Mouse (Mus musculus) hindbrain, embryonic 15.5 days (tissue): Measurements from ENCODE around the gene Hoxa1. TPM values are rescaled to one million over a fixed set of nuclear protein-coding genes. Genes with fewer than 3 reads are reported as not detected.

ENCODE experiments used
- ATAC-seq: fragments of 200-750 bp; cut with Nextera tagmentation; 2 replicates; pipeline ENCODE4 v1.8.0; 2017; ENCODE audit warnings: low read depth, moderate number of reproducible peaks, moderate TSS enrichment; ENCODE audit not compliant: low FRiP score
- H3K27ac ChIP-seq: fragments of 300-500 bp; sonication (generic); replicated peaks from 2 replicates; pipeline ENCODE4 v1.5.1; 2015; ENCODE audit warnings: mild to moderate bottlenecking, inconsistent platforms
- H3K27me3 ChIP-seq: fragments of 300-500 bp; sonication (generic); 2 replicates; pipeline ENCODE4 v1.6.1; 2015; ENCODE audit warnings: control low read depth, inconsistent platforms
- H3K36me3 ChIP-seq: fragments of 300-500 bp; sonication (generic); 2 replicates; pipeline ENCODE4 v1.6.1; 2015; ENCODE audit warnings: control low read depth, inconsistent platforms
- H3K4me1 ChIP-seq: fragments of 300-500 bp; sonication (generic); replicated peaks from 2 replicates; pipeline ENCODE4 v1.6.1; 2015; ENCODE audit warnings: control low read depth, inconsistent platforms
- H3K4me2 ChIP-seq: fragments of 300-500 bp; sonication (generic); 2 replicates; pipeline ENCODE4 v1.6.1; 2015; ENCODE audit warnings: moderate library complexity, mild to moderate bottlenecking, inconsistent platforms
- H3K4me3 ChIP-seq: fragments of 300-500 bp; sonication (generic); 2 replicates; pipeline ENCODE4 v1.5.1; 2015; ENCODE audit warnings: mild to moderate bottlenecking, inconsistent platforms
- H3K9ac ChIP-seq: fragments of 300-500 bp; sonication (generic); 2 replicates; pipeline ENCODE4 v1.6.1; 2015; ENCODE audit warnings: inconsistent platforms
- H3K9me3 ChIP-seq: fragments of 300-500 bp; sonication (generic); 2 replicates; pipeline ENCODE4 v1.6.1; 2016; ENCODE audit warnings: control low read depth, inconsistent platforms
- WGBS: fragments of 180-500 bp; shearing (Covaris S2); methylation state at CpG from one replicate; pipeline ENCODE4 v1.1.7; 2015; 5-methylcytosine and 5-hydroxymethylcytosine counted together
- polyA plus RNA-seq: library from polyadenylated mRNA; unstranded; fragments of >200 nt; fragmentation: Nextera tagmentation; extraction: Ambion mirVana; gene quantifications from 2 replicates; pipeline ENCODE4 v1.2.1, GENCODE M21; 2015

Gene Hoxa1
- polyA plus RNA-seq, 1 experiment from 2014 or later = 1.8 TPM

DNA sequence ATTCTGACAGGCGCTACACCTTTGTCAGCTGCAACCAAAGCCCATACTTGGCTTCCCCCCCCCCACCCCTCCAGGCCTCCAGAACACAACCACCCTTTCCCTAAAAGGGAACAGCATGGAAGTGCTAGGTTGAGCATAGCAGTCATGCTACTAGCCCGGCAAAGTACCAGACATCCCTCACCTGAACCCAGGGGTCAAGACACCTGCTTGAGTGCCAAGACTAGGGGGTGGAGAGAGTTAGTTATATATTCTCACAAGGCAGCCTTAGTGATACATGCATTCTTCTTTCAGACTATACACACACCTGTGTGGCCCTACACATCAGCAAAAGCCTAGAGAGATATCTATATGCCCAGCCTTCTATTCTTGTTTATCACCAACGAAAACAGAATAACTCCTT is 27.7 kb upstream of the Hoxa1 start:
- H3K9me3 ChIP-seq = no peaks in the 10 kb centered on the region
- H3K4me3 ChIP-seq = no peak overlapping the region
- ATAC-seq = no peak
- no peaks in the 10 kb centered on the region for H3K36me3 ChIP-seq
- peaks cover 20% of the 10 kb centered on the region for H3K4me1 ChIP-seq
- H3K27me3 ChIP-seq = peaks cover 72% of the 10 kb centered on the region
- WGBS = 17% methylated on average over 3 of the region's 3 CpGs
- no peak overlapping the region for H3K9ac ChIP-seq
- peak overlapping the region; percentile 97 for H3K4me2 ChIP-seq
- H3K27ac ChIP-seq = peak overlapping the region; percentile 95; the same call in 1 of the 2 replicates

GRCm38 (mm10) chr6:52185222-52185621 is 27.1 kb upstream of the Hoxa1 start:
- no peaks in the 10 kb centered on the region for H3K9me3 ChIP-seq
- peaks cover 71% of the 10 kb centered on the region for H3K27me3 ChIP-seq
- ATAC-seq = no peak
- H3K4me1 ChIP-seq = peaks cover 20% of the 10 kb centered on the region
- peak overlapping the region; percentile 92 for H3K27ac ChIP-seq
- H3K4me3 ChIP-seq = peak overlapping the region; percentile 9; the same call in 1 of the 2 replicates
- WGBS = 2% methylated on average over 19 of the region's 19 CpGs
- 0 out of 2 replicates have a peak overlapping the region, but pooled peaks have one; percentile 10 for H3K9ac ChIP-seq
- peak overlapping the region; percentile 97 for H3K4me2 ChIP-seq
- no peaks in the 10 kb centered on the region for H3K36me3 ChIP-seq

- whole genome bisulfite sequencing = 6% methylated on average over 6 of the region's 6 CpGs
- peak overlapping the region; percentile 97 for H3K4me2 ChIP-seq
- peak overlapping the region; percentile 9; the same call in 1 of the 2 replicates for H3K4me3 ChIP-seq
- H3K9ac ChIP-seq = 0 out of 2 replicates have a peak overlapping the region, but pooled peaks have one; percentile 14
- peak overlapping the region; percentile 92 for H3K27ac ChIP-seq
- H3K4me1 ChIP-seq = peaks cover 20% of the 10 kb centered on the region
- ATAC-seq = no peak
- no peaks in the 10 kb centered on the region for H3K9me3 ChIP-seq
- no peaks in the 10 kb centered on the region for H3K36me3 ChIP-seq
- H3K27me3 ChIP-seq = peaks cover 68% of the 10 kb centered on the region
Observed at GRCm38 (mm10) chr6:52184668-52185067, 26.6 kb upstream of the Hoxa1 start.

DNA sequence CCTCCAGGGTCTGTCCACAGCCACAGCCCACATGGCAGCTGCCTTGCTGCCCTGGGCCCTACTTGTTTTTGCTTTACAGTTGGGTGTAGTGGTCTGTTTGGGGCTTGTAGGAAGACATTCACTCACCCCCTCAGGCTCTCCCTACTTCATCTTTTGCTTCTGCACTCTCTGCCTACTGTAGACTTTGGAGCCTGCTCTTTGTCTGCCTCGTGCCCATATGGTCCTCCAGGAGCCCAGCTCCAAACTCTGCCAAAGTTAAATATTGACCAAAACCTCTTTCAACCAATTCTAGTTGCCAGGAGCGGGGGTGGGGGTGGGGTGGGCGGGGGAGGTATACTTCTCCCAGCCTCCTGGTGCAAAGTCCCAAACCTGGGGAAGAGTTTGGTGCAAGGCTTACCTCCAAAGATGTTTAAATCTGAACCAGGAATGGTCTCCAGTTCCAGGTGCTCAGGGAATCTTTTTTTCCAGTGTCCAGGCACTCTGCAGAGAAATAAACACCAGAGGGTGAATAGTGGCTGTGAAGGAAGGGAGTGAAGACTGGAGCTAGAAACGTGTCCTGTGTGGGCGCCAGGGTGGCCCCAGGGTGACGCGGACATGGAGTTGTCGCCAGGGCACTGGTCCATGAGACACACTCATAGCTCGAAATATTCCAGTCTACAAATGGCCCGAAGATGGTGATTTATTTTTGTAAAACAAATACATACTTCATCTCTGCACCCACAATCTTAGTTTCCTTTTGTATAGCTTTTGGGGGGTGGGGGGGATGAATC is 25.4 kb upstream of the Hoxa1 start:
- Histone ChIP-seq H3K36me3 (no peaks in the 10 kb centered on the region), H3K4me1 (peaks cover 20% of the 10 kb centered on the region), H3K9me3 (no peaks in the 10 kb centered on the region), H3K4me3 (peak overlapping the region; percentile 15), H3K4me2 (peak overlapping the region; percentile 97), H3K27me3 (peaks cover 66% of the 10 kb centered on the region), H3K27ac (peak overlapping the region; percentile 92), H3K9ac (peak overlapping the region; percentile 30)
- 13% methylated on average over 10 of the region's 10 CpGs for WGBS
- no peak for ATAC-seq

- WGBS = 14% methylated on average over 1 of the region's 1 CpGs
Observed at GRCm38 (mm10) chr6:52182793-52183192, 24.7 kb upstream of the Hoxa1 start.

DNA sequence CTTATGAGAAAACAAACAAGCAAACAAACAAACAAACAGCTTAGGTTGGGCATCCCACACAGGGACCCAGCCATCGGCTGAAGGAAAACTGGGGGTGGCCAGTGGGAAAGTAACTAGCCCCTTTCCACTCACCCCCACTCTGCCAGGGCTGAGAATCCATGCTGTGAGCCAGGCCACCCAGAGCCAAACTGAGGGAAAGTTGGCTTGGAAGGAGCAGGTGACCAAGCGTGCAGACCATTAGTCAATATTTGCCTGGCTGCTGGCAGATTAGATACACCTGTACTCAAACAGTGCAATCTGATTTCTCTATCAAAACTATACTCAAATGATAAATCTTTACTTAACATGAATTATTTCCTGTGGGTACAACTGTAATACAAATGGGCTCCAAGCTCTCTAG is 23.9 kb upstream of the Hoxa1 start:
- H3K9ac ChIP-seq = 0 out of 2 replicates have a peak overlapping the region, but pooled peaks have one; percentile 18
- H3K4me1 ChIP-seq = peaks cover 16% of the 10 kb centered on the region
- ATAC-seq = no peak
- peak overlapping the region; percentile 97 for H3K4me2 ChIP-seq
- no peaks in the 10 kb centered on the region for H3K9me3 ChIP-seq
- H3K4me3 ChIP-seq = 0 out of 2 replicates have a peak overlapping the region, but pooled peaks have one; percentile 7
- peaks cover 53% of the 10 kb centered on the region for H3K27me3 ChIP-seq
- no peaks in the 10 kb centered on the region for H3K36me3 ChIP-seq
- WGBS = 12% methylated on average over 2 of the region's 2 CpGs
- peak overlapping the region; percentile 92 for H3K27ac ChIP-seq

More at GRCm38 (mm10) chr6:52182793-52183192, 24.7 kb upstream of the Hoxa1 start:
- Histone ChIP-seq H3K27ac (peak overlapping the region; percentile 92), H3K27me3 (peaks cover 61% of the 10 kb centered on the region), H3K9ac (peak overlapping the region; percentile 30), H3K4me1 (peaks cover 20% of the 10 kb centered on the region), H3K4me2 (peak overlapping the region; percentile 97), H3K36me3 (no peaks in the 10 kb centered on the region), H3K9me3 (no peaks in the 10 kb centered on the region), H3K4me3 (peak overlapping the region; percentile 15; the same call in 1 of the 2 replicates)
- ATAC-seq = no peak

GRCm38 (mm10) chr6:52180726-52181125 is 22.6 kb upstream of the Hoxa1 start:
- WGBS = 15% methylated on average over 3 of the region's 3 CpGs
- no peaks in the 10 kb centered on the region for H3K9me3 ChIP-seq
- H3K27ac ChIP-seq = peak overlapping the region; percentile 92
- peak overlapping the region; percentile 97 for H3K4me2 ChIP-seq
- no peaks in the 10 kb centered on the region for H3K36me3 ChIP-seq
- H3K27me3 ChIP-seq = peaks cover 40% of the 10 kb centered on the region
- peaks cover 15% of the 10 kb centered on the region; the same call in 1 of the 2 replicates for H3K4me1 ChIP-seq
- no peak for ATAC-seq
- H3K9ac ChIP-seq = peak overlapping the region; percentile 64
- H3K4me3 ChIP-seq = peak overlapping the region; percentile 51

GRCm38 (mm10) chr6:52180213-52180710 is 22.1 kb upstream of the Hoxa1 start:
- Histone ChIP-seq H3K4me3 (peak overlapping the region; percentile 51), H3K4me2 (peak overlapping the region; percentile 97), H3K9ac (peak overlapping the region; percentile 64), H3K4me1 (peaks cover 12% of the 10 kb centered on the region; the same call in 1 of the 2 replicates), H3K27me3 (peaks cover 35% of the 10 kb centered on the region), H3K36me3 (no peaks in the 10 kb centered on the region), H3K9me3 (no peaks in the 10 kb centered on the region), H3K27ac (peak overlapping the region; percentile 92)
- no peak for ATAC-seq
- WGBS = 4% methylated on average over 11 of the region's 11 CpGs

GRCm38 (mm10) chr6:52179690-52180089 is 21.6 kb upstream of the Hoxa1 start:
- H3K9ac ChIP-seq = peak overlapping the region; percentile 64
- under 1% methylated on average over 10 of the region's 10 CpGs for WGBS
- ATAC-seq = no peak
- peak overlapping the region; percentile 92 for H3K27ac ChIP-seq
- peak overlapping the region; percentile 97 for H3K4me2 ChIP-seq
- 0 out of 2 replicates have a peak, but pooled peaks cover 8% of the 10 kb centered on the region for H3K4me1 ChIP-seq
- peak overlapping the region; percentile 51 for H3K4me3 ChIP-seq
- peaks cover 32% of the 10 kb centered on the region for H3K27me3 ChIP-seq
- no peaks in the 10 kb centered on the region for H3K9me3 ChIP-seq
- no peaks in the 10 kb centered on the region for H3K36me3 ChIP-seq

DNA sequence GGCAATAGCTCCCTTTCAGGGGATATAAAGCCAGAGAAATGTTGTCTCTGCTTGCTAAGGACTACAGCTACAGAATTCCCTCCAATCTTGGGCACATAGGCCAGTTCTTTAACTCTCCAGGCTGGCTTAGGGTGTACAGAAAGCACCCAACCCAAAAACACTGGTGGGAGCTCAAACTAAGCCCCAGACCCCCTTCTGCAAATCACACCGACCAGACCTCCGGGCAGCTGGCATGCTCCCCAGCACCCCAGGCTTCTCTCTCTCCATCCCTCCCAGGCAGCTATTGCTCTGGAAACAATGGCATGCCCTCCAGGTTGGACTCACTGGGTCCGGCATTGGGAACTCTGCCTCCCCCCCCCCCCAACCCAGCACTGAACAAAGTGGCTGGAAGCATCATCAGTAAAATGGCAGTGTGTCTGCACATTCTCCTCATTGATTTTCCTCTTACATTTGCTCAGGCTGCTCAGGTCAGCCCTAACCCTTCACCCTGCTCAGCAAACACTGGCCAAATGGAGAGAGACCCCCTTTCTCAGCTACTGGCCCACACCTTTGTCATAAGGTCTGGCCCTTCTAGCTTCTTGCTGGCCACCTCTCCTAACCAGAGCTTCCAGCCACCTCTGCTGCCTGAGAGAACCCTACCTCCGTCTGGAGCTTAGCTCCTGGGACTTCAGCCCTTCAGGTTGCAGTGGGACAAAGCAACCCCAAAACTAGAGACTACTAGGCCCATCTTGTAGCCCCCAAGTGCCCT is 21.0 kb upstream of the Hoxa1 start:
- ATAC-seq = no peak
- H3K9me3 ChIP-seq = no peaks in the 10 kb centered on the region
- peak overlapping the region; percentile 51 for H3K4me3 ChIP-seq
- H3K9ac ChIP-seq = peak overlapping the region; percentile 64
- WGBS = 4% methylated on average over 4 of the region's 4 CpGs
- H3K4me2 ChIP-seq = peak overlapping the region; percentile 97
- no peaks in the 10 kb centered on the region for H3K36me3 ChIP-seq
- 0 out of 2 replicates have a peak, but pooled peaks cover 5% of the 10 kb centered on the region for H3K4me1 ChIP-seq
- peaks cover 32% of the 10 kb centered on the region for H3K27me3 ChIP-seq
- H3K27ac ChIP-seq = peak overlapping the region; percentile 92

DNA sequence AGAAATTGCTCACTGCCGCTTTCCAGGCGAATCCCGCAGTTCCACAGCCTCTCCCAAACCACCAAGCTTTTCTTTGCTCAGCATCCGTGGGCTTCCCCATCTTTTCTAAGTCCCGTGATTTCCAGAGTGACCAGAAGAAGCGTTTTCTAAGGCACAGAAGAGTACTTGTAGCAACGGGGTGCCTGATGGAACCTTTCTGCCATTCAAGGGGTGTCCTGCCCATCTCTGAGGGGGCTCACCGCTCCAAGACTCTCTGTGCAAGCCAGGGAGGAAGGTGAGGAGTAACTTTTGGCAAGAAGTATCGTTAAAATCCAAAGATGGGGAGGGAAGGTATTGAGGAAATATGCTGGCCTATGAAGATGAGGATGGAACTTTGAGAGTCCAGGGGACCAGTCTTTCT is 19.7 kb upstream of the Hoxa1 start:
- peak overlapping the region; percentile 51 for H3K4me3 ChIP-seq
- peak overlapping the region; percentile 64 for H3K9ac ChIP-seq
- no peaks in the 10 kb centered on the region for H3K9me3 ChIP-seq
- H3K4me2 ChIP-seq = peak overlapping the region; percentile 97
- WGBS = 2% methylated on average over 9 of the region's 9 CpGs
- H3K27ac ChIP-seq = peak overlapping the region; percentile 92
- H3K4me1 ChIP-seq = peaks cover 7% of the 10 kb centered on the region; the same call in 1 of the 2 replicates
- peaks cover 28% of the 10 kb centered on the region for H3K27me3 ChIP-seq
- H3K36me3 ChIP-seq = no peaks in the 10 kb centered on the region
- ATAC-seq = no peak
